Mouse (Mus musculus) kidney, adult 18-20 months (tissue): ENCODE measurements at regions not wholly inside any gene's neighbourhood (a gene's known extent, or its start where the extent isn't known, plus 50 kb on each side); places are given as distances from the start of the nearest gene placed in this dataset.
A peak's percentile ranks its signal among the peaks of the same experiment; 100 is the strongest.

ENCODE experiments used
- DNase-seq: peaks from one replicate; pipeline ENCODE4 v3.0.0; 2021

DNA sequence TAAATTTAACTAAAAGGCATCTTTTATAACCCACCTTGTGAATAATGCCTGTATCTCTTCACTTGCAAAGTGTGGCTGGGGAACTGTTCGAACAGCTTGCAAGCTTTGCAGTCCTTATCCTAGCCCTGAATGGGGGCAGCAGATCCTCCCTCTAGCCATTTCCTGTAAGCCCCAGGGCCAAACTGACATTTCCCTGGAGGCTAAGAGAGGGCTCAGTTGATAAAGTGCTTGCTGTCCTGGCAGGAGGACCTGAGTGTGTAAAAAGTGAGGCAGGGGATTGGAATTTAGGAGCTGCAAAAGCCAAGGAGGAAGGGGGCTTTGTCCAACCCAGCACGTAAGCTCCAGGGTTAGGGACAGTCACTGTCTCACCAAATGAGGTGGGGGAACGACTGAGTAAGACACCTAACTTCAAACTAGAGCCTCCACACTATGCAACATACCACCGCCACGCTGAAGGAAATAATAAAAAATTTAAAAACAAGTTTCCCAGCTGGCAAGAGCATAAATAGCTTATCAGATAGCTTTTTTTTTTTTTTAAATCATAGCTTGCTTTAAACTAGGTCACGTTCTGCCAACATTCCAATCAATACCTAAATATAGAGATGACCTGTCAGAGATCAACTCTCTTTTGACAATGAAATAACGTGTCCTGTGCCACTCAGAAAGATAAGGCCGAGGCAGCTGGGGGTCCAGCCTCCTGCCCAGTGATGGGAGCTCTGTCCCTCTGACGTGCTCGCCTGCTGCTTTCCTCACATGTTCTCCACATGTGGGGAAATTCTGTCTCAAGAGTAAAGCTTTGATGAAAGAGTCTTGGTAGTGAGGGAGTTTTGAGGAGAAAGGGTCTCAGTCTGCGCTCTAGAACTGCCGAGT lies 146.0 kb downstream of the Zfp36l1 start:
- no peak for DNase-seq

DNA sequence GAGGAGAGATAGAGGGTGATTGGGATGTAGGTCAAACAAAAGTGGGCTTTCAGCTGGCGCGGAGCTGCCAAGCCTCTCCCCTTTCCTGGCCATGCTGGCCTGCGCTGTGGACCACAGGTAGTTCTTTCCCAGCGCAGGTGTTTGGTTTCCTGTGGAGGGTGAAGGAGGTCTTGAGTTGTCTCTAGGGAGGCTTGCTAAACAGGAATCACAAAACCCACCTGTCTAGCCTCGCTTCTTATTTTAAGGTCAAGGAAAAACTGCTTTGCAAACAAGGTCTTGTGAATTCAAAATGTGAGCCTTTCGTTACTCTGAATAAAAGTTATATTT lies 146.6 kb downstream of the Zfp36l1 start:
- DNase-seq: no peak

GRCm38 (mm10) chr12:79965471-79966288 lies 147.1 kb downstream of the Zfp36l1 start:
- DNase-seq: peak; percentile 23

DNA sequence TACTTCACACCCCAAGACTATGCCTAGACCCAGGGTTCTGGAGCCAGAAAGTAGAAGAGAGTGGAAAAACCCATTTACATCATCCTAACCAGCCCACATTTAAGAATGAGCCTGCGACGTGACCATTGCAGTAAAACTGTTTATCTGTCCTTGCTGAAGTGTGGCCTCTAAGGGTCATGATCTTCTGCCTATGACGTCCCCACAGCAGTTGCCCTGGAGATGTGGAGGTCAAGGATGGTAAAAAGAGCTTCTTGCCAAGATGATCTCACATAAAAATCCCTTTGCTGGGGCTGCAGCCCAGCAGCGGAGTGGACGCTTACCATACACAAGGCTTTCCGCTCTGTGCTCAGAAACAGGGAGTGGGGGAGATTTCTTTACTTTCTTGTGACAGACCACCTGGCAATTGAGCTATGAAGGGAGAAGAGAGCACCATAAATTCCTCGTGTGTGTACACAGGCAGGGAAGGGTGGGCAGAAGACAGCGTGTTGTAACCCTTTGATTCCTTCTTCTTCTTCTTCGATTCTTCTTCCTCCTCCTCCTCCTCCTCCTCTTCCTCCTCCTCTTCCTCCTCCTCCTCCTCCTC lies 149.3 kb downstream of the Zfp36l1 start:
- DNase-seq: no peak

DNA sequence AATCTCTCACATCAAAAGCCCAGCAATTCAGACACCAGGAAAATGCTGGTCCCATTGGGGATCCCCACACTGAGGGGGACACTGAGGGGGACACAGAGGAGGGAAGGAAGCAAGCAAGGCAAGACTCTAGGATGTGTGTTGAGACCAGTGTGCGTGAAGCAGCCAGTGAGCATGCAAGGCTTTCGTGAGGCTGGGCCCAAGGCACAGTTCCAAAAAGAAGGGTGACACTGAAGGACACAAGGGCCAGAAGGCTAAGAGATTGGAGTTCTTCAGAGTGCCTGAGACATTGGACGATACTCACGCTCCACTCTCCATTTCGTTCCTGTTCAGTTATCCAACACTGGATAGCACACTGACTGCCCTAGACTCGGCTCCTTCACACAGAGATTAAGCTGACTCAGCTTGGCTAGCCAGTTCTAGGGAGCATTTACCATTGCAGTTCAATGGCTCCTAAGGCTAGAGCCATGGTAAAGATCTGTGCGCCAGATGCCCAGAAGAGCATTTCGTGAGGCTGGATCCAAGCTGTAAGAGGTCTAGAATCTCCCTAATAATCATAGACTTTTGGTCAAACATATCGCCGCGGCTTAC lies 150.1 kb downstream of the Zfp36l1 start:
- no peak for DNase-seq

GRCm38 (mm10) chr12:79961881-79962280 lies 150.9 kb downstream of the Zfp36l1 start:
- no peak for DNase-seq

GRCm38 (mm10) chr12:79961076-79961475 lies 151.7 kb downstream of the Zfp36l1 start:
- DNase-seq: no peak

GRCm38 (mm10) chr12:79960446-79960845 lies 152.4 kb downstream of the Zfp36l1 start:
- DNase-seq: no peak

DNA sequence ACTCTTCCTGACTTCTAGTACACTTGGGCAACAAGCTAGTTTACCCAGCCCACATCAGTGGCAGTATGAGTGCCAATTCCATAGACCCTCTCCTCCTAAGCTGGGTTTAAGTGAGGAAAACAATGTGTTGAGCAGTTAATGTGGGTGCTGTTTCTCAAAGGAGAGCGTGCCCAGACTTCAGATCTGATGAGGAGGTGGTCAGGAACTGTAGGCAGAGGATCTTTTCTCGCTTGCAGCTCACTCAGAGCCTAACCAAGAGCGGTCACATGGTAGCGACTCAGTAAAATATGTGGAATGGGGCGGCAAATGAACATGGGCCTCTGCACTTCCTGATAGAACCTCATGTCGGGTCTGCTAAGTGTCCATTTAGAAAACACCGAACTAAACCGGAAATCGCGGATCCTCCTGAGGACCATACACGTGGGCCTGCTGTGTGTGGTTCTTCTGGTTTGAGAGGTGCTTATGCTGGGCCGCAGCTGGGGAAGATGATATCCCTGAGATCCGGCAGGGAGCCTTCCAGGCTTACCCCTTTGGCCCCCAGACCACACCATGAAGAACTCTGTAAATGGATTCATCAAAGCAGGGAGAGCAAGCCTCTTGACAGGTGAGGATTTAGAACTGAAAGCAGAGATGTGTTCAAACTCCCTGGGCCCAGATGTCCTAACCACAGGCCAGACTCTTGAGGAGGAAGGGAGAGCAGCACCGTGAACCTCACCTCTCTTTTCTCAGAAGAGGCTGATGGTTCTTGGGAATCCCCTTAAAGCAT lies 153.1 kb downstream of the Zfp36l1 start:
- no peak for DNase-seq

DNA sequence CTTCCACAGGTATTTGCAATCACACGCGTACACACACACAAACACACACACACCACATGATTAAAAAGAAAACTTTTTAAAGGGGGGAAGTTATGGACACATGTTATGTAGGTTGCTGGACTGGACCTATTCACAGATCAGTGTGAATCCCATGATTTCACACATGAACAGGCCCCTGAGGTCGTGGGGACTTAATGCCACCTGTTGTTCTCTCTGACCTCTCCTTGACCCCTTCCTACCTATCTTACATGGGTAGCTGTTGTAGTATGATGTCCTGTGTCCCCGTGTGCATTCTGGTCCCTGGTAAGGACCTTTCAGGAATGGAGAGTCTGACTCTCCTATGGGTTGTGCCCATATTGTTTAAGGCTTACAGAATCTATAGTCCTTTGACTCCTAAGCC lies 155.6 kb downstream of the Zfp36l1 start:
- no peak for DNase-seq

DNA sequence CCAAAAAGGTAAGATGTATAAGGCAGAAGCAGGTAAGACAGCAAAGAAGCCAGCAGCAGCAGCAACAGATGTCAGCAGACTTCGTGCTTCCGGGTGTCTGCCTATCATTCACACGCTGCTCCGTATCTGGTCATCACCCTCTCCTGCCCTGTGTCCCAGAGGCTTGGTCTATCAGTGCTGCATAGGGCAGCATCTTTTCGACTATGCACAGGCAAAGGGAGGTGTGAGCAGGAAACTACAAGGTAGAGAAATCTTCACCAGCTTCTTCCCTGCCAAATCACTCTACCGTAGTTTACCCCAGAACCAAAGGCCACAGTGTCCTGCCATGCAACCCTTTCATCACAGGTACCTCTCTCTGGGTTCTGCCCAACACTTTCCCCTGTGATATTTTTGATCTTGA lies 156.5 kb downstream of the Zfp36l1 start:
- no peak for DNase-seq

GRCm38 (mm10) chr12:79955501-79955900 lies 157.3 kb downstream of the Zfp36l1 start:
- no peak for DNase-seq

GRCm38 (mm10) chr12:79950579-79951112 lies 162.2 kb downstream of the Zfp36l1 start:
- no peak for DNase-seq

GRCm38 (mm10) chr12:79949101-79949824 lies 163.6 kb downstream of the Zfp36l1 start:
- peak; percentile 71 for DNase-seq

DNA sequence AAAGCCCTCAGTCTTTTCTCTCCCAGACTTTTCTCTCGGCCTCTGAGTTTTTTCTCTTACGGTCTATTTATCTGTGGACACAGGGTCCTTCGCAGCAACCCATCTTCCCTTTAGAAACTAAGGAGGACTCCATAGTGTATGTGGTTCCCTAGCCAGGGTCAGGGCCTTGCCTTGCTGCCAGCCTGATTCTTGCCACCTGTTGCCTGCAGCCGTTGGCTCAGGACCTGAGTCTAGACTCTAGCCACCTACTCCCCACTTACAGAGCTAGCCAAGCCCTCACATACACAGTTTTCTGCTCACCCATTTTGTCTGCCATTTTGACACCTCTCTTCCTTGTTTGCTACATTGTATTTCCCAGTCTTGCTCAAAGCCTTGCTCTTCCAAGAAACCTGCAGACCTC lies 165.2 kb downstream of the Zfp36l1 start:
- DNase-seq: no peak

- no peak for DNase-seq
These were observed 166.0 kb downstream of the Zfp36l1 start for GRCm38 (mm10) chr12:79946777-79947176.

- no peak for DNase-seq
These were observed 166.9 kb downstream of the Zfp36l1 start for GRCm38 (mm10) chr12:79945899-79946298.

DNA sequence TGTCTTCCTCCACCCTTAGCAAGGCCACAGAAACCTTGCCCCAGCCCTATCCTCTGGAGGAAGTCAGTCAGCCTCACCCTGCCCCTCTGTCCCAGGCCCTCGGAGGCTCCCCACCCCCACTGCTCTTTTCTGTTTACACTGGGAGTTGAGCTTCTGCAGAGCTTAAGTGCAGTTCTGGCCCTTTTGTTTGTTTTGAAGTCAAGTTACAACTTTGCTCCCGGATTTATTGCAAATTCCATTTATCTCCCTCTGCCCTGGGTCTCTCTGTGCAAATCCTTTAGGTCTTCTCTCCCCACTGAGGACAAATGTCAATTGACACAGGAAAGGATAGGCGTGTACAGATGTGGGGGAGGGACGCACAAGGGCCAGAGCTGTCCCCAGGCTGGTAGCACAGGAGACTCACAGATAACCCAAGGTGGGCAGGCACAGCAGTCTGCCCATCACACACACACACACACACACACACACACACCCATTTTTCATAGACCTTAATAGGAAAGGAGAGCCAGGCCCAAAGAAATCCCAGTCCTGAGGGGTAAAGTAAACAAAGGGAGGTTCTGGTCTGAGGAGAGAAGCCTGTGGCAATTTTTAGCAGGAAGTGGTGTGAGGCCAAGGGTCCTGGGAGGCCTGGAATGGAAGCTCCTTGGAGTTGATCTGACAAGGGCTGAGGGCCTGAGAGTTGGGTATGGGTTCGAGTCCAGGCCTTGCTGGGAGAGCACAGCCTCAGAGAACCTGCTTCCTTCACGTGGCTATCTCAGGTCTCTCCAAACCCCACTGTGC lies 167.9 kb downstream of the Zfp36l1 start:
- DNase-seq: peak; percentile 55

- no peak for DNase-seq
These were observed 168.7 kb downstream of the Zfp36l1 start for GRCm38 (mm10) chr12:79944090-79944489.

- DNase-seq: no peak
These were observed 170.2 kb downstream of the Zfp36l1 start for GRCm38 (mm10) chr12:79942563-79943131.
